Mouse (Mus musculus): ENCODE measurements at regions not wholly inside any gene's neighbourhood (a gene's known extent, or its start where the extent isn't known, plus 50 kb on each side); places are given as distances from the start of the nearest gene placed in this dataset.

GRCm38 (mm10) chr9:87326374-87327295, 71.3 kb upstream of the Cep162 start:
- no peak for DNase-seq

DNA sequence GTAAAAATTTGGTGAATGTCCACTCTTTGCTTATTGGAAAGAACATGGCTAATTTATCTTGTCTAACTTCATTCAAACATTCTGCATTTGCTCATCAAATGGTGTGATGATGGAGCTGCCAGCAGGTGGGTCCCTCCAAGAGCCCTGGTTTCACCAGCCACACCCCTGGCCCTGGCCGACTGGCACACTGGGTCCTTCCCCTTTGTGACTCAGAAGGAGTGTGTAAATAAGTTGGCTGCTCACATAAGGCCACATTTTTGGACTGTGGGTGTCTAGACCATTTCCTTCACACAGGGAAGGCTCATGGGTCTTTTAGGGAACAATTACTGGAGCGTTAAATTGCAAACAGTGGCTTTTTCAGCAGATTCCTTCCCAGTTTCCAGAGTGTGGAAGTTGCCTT, 68.4 kb upstream of the Cep162 start:
- DNase-seq: no peak

DNA sequence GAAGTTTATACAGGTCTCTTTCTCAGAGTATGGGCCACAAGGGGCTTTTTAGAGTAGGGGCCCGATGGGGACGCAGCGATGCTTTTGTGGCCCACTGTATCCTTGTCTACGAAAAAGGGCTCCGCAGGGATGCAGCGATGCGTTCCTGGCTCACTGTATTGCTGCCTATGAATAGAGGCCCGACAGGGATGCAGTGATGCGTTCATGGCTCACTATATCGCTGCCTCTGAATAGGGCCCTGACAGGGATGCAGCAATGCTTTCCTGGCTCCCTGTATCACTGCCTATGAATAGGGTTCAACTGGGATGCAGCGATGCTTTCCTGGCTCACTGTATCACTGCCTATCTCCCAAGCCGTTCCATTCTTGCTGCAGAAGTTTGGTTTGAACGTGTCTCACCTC, 65.4 kb upstream of the Cep162 start:
- DNase-seq: no peak

- no peak for DNase-seq
Measured at GRCm38 (mm10) chr9:87318767-87319166, 63.4 kb upstream of the Cep162 start.

DNA sequence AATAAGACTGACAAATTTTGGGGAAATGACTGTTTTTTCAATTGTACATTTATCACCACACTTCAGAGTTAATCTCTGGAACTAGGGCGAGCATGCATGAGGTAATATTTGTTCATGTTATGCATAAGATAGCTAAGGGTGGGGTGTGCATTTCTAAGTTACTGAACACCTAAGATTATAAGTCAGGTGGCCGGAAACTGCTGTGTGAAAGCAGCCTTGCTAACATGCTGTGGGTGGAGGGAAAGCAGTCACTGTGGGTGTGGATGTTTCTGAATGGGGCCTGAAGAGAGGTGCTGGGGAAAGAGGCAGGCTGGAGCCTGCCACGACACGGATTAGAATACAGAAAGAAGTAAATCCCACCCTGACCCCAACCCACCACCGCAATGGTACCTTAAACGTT, 54.8 kb upstream of the Cep162 start:
- no peak for DNase-seq
